Mouse (Mus musculus): ENCODE measurements around the gene Fto. TPM values are rescaled to one million over a fixed set of nuclear protein-coding genes. Genes with fewer than 3 reads are reported as not detected.

Fto gene
- polyA plus RNA-seq, 1 experiment from 2014 or later = 63.7 TPM

- in situ Hi-C loops (cut with MboI; ENCODE audit: low pct_unique_long_range_greater_than_20kb) = no loop called here
- ChIA-PET CTCF (no interaction called here), POLR2A (no interaction called here)
- H3K27me3 ChIP-seq = no peaks in the 10 kb centered on the region
- ATAC-seq (no peak), DNase-seq (ENCODE audit: low read depth, low spot score) (no peak)
- TF ChIP-seq CTCF (IDR thresholded peaks at IDR 0.05) = no peak
Measured at GRCm38 (mm10) chr8:91342798-91343197, 29.5 kb downstream of the Fto start.

DNA sequence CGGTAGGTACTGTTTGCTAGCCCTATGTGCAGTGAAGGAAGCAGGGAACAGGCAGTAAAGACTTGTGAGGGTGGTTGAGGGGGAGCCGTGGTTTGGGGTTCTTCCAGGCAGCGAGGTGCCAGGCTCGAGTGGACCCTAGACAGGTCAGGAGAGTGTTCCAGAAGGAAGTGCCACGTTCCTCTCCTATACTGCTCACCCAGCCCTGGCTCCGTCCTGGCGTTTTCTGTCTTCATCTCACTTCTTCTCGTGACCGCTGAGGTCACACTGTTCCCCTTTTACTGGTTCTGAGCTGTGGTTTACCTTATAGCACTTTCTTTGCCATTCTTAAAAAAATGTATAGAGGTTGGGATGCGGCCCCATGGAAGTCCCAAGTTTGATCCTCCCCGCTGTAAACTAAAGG lies 31.3 kb downstream of the Fto start:
- ChIA-PET POLR2A (no interaction called here), CTCF (no interaction called here)
- no peak for TF ChIP-seq CTCF (IDR thresholded peaks at IDR 0.05)
- in situ Hi-C loops (cut with MboI; ENCODE audit: low pct_unique_long_range_greater_than_20kb) = no loop called here
- ATAC-seq (no peak), DNase-seq (ENCODE audit: low read depth, low spot score) (no peak)
- no peaks in the 10 kb centered on the region for H3K27me3 ChIP-seq

- CTCF ChIA-PET = interaction anchor here (1.6 kb wide), 1 partner anchor 17 kb away, joined by 6 read pairs; no protein-coding TSS in a partner anchor
- no peak for DNase-seq (ENCODE audit: low read depth, low spot score)
- H3K27me3 ChIP-seq = no peaks in the 10 kb centered on the region
- no peak for TF ChIP-seq CTCF (IDR thresholded peaks at IDR 0.05)
- ATAC-seq = no peak
- POLR2A ChIA-PET = no interaction called here
- in situ Hi-C loops (cut with MboI; ENCODE audit: low pct_unique_long_range_greater_than_20kb) = no loop called here
Measured at GRCm38 (mm10) chr8:91347146-91347545, 33.8 kb downstream of the Fto start.

- TF ChIP-seq CTCF (IDR thresholded peaks at IDR 0.05) = no peak
- H3K27me3 ChIP-seq = no peaks in the 10 kb centered on the region
- POLR2A ChIA-PET = no interaction called here
- CTCF ChIA-PET = no interaction called here
- in situ Hi-C loops (cut with MboI; ENCODE audit: low pct_unique_long_range_greater_than_20kb) = no loop called here
- no peak for DNase-seq (ENCODE audit: low read depth, low spot score)
- no peak for ATAC-seq
Measured at GRCm38 (mm10) chr8:91347595-91347994, 34.3 kb downstream of the Fto start.

DNA sequence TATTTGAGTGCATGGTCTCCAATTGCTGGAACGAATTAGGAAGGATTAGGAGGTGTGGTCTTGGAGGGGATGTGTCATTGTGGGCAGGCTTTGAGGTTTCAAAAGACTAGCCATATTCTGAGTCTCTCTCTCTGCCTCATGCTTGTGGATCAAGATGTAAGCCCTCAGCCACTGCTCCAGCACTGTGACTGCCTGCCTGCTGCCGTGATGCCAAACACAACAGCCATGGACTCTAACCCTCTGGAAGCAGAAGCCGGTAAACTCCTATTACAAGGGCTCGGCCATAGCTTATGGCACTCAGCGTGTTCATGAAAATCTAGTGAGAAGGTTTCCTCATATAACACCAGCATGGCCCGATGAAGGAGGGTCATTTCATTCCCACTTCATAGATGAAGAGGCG lies 36.5 kb downstream of the Fto start:
- ATAC-seq (no peak), DNase-seq (ENCODE audit: low read depth, low spot score) (no peak)
- ChIA-PET POLR2A (no interaction called here), CTCF (interaction anchor here (1.5 kb wide), 1 partner anchor 11 kb away, joined by 6 read pairs; no protein-coding TSS in a partner anchor)
- in situ Hi-C loops (cut with MboI; ENCODE audit: low pct_unique_long_range_greater_than_20kb) = no loop called here
- no peaks in the 10 kb centered on the region for H3K27me3 ChIP-seq
- TF ChIP-seq CTCF (IDR thresholded peaks at IDR 0.05) = no peak

GRCm38 (mm10) chr8:91350628-91351027 lies 37.3 kb downstream of the Fto start:
- CTCF ChIA-PET = interaction anchor here (1.5 kb wide), 1 partner anchor 12 kb away, joined by 6 read pairs; no protein-coding TSS in a partner anchor

DNA sequence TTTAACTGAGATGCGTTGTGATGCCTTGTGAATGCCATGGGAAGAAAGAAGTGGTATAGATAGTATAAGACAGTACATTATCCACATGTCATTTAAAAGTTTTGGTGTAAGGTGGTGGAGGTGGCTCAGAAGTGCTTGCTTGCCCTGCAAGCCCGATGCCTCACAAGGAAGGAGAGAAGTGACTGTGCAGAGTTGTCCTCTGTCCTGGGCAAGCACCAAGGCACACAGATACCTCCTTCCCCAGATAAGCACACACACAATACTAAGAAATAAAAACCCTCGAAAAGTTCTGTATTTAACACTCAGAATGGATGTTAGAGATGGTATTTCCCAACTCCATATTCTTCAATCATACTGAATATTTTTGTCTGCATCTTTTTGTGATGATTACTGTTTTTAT lies 39.3 kb downstream of the Fto start:
- in situ Hi-C loops (cut with MboI; ENCODE audit: low pct_unique_long_range_greater_than_20kb) = no loop called here
- ChIA-PET POLR2A (no interaction called here), CTCF (no interaction called here)
- TF ChIP-seq CTCF (IDR thresholded peaks at IDR 0.05) = no peak
- DNase-seq (ENCODE audit: low read depth, low spot score) (no peak), ATAC-seq (no peak)
- H3K27me3 ChIP-seq = no peaks in the 10 kb centered on the region

More at GRCm38 (mm10) chr8:91350628-91351027, 37.3 kb downstream of the Fto start:
- in situ Hi-C loops (cut with MboI; ENCODE audit: low pct_unique_long_range_greater_than_20kb) = no loop called here
- ATAC-seq (no peak), DNase-seq (ENCODE audit: low read depth, low spot score) (no peak)
- no peaks in the 10 kb centered on the region for H3K27me3 ChIP-seq
- POLR2A ChIA-PET = no interaction called here
- no peak for TF ChIP-seq CTCF (IDR thresholded peaks at IDR 0.05)

DNA sequence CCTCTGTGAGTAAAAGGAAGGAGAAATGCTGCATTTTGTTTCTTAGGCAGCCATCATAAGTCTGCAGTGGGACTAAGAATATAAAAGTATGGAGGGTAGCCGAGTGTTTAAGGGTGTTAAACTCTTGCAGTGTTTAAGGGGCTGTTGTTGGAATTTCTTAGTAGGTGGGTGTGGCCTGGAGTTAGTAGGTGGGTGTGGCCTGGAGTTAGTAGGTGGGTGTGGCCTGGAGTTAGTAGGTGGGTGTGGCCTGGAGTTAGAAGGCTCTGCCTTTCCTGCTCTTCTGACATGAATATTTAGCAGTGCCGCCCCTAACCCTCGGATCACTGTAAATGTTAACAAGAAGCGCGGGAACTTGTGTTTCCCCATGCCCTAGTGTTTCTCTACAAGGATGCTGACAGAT lies 39.7 kb downstream of the Fto start:
- no peak for DNase-seq (ENCODE audit: low read depth, low spot score)
- CTCF ChIA-PET = no interaction called here
- in situ Hi-C loops (cut with MboI; ENCODE audit: low pct_unique_long_range_greater_than_20kb) = no loop called here

DNA sequence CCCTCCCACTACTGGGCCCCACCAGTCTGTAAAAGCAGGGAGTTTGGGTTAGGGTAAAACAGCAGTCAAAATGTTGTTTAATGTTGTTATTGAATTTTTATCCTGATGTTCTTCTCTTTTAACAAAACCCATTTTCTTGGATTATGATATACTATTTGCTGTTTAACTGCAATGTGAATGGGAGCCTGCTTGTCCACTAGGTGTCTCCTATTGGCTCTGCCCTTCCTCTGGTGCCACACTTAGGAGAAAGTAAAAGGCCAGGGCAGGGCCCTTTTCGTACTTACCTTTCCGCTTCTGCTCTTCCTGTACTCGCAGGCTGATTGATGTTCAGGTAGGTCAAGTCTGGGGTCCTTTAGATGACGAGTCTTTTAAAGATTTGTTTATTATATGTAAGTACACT lies 40.6 kb downstream of the Fto start:
- ATAC-seq (no peak), DNase-seq (ENCODE audit: low read depth, low spot score) (no peak)
- in situ Hi-C loops (cut with MboI; ENCODE audit: low pct_unique_long_range_greater_than_20kb) = no loop called here
- CTCF ChIA-PET = no interaction called here
- peak; percentile 39 for TF ChIP-seq CTCF (IDR thresholded peaks at IDR 0.05)
- POLR2A ChIA-PET = no interaction called here
- no peaks in the 10 kb centered on the region for H3K27me3 ChIP-seq

More for the DNA sequence above, 39.7 kb downstream of the Fto start:
- TF ChIP-seq CTCF (IDR thresholded peaks at IDR 0.05) = no peak
- POLR2A ChIA-PET = no interaction called here
- no peaks in the 10 kb centered on the region for H3K27me3 ChIP-seq
- ATAC-seq = no peak

DNA sequence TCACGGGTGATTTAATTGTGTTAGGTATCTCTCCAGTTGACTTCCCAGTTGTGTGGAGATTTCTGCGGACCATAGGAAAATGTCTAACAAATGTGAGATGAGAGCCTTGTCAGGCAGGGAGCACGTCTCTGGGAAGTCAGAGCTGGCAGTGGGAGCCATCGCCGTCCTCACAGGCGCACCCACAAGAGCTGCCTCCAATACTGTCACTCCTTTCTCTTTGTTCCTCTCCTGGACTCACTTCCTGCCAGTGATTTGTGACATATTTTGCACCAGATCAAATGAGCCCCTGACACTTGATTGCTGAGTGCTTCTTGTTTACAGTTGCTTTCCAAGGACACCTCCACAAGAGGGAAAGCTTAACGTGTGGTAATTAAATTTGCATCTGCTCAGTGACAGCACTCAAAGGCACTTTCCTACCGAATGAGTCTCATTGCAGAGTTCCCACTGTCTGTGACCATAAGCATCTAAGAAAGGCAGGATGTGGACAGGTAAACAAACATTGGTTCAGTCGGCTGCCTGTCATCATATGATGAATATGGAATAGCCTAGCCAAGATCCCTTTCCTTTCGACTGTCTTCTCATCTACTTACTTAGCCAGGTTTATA lies 42.1 kb downstream of the Fto start:
- CTCF ChIA-PET = interaction anchor here (1.0 to 1.8 kb wide), 2 partner anchors 9 to 17 kb away, joined by 3 to 8 read pairs; no protein-coding TSS in a partner anchor
- TF ChIP-seq CTCF (IDR thresholded peaks at IDR 0.05) = no peak
- in situ Hi-C loops (cut with MboI; ENCODE audit: low pct_unique_long_range_greater_than_20kb) = no loop called here
- DNase-seq (ENCODE audit: low read depth, low spot score) = no peak
- peak; percentile 18 for ATAC-seq
- POLR2A ChIA-PET = no interaction called here
- no peaks in the 10 kb centered on the region for H3K27me3 ChIP-seq

- in situ Hi-C loops (cut with MboI; ENCODE audit: low pct_unique_long_range_greater_than_20kb) = no loop called here
- peak; percentile 86 for ATAC-seq
- no peak for TF ChIP-seq CTCF (IDR thresholded peaks at IDR 0.05)
- CTCF ChIA-PET = interaction anchor here (1.0 to 1.8 kb wide), 2 partner anchors 9 to 17 kb away, joined by 3 to 8 read pairs; no protein-coding TSS in a partner anchor
- peak; percentile 28 for DNase-seq (ENCODE audit: low read depth, low spot score)
- POLR2A ChIA-PET = no interaction called here
- no peaks in the 10 kb centered on the region for H3K27me3 ChIP-seq
Measured at GRCm38 (mm10) chr8:91355956-91356699, 42.8 kb downstream of the Fto start.

Measured in Patski (cell line).